Mouse (Mus musculus): Measurements from ENCODE around the gene Osbpl8.
"Not testable (repeated sequence)": the region's sequence is repeated elsewhere in the genome, so short reads cannot be mapped to it uniquely, and the experiment has no call there.

The Osbpl8 gene

DNA sequence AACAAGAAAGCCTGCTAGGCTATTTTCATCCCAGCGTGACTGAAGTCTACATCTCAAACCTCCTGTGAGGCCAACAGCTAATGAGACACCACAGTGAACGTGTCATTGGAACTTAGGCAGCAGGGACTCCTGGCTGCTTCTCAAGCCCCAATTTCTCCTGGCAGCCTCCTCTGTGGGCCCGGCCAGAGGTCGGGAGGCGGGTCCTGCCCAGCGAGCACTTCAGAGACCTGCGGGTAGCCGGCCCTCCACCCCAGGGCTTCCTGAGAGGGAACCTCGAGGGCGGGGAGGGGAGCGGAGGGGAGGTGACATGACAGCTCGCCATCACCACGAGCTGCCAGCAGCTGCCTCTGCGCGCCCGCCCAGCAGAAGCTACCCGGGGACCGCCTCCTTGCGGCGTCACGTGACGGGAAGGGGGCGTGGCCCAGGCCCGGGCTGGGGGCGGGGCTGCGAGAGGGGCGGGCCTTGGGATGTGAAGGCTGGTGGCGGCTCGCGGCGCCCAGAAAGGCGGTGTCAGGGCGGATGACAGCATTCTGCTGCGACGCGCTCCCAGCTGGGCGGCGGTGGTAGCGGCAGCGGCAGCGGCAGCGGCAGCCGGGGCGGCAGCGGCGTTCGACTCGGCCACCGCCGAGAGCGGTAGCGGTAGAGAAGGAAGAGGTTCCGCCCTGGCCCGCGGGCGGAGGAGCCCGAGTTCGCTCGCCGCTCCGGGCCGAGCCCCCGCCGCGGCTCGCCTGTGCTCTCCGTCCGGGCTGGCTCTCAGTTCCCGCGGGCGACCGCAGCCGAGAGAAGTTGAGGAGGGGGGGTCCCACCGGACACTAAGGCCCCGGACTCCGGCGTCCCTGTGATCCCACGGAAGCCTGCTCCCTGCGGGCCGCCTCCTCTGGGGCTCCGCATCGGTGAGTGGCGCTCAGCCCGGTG is at the start of gene Osbpl8:
Osbpl8 (plus strand) TSS at position 449 of the 915 bp plus-strand sequence.
- DNase-seq (ENCODE audit: low spot score), result peak; percentile 97

DNA sequence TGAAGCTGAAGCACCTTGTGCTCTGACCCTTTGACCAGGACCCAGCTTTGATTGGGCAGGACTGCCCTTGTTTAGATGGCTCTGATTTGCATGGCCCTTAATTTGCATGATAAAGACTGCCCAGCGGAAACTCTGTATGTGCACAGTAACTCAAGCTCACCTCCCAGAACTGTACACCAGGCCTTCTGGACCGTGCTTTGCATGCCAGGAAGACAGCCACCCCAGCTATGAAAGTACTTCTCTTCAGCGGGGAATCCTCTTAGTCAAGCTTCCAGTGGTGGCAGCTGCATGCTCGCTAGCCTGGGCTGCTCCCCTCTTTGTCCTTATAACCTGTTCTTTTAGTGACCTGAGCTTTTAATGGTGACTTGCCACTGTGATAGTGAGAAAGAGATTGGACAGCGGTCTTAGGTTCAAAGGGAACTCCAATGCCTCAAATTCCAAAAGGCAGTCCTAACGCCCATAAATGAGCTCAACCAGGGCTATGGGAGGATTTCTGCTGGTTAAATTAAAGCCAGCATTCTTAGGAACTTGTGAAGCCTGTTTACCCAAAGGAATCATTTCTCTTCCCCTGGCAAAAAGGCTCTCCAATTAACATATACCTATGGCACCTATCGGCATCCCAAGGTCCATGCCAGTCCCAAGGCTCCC is 47.2 kb upstream of the Osbpl8 start:
- DNase-seq (ENCODE audit: low spot score), result no peak

DNA sequence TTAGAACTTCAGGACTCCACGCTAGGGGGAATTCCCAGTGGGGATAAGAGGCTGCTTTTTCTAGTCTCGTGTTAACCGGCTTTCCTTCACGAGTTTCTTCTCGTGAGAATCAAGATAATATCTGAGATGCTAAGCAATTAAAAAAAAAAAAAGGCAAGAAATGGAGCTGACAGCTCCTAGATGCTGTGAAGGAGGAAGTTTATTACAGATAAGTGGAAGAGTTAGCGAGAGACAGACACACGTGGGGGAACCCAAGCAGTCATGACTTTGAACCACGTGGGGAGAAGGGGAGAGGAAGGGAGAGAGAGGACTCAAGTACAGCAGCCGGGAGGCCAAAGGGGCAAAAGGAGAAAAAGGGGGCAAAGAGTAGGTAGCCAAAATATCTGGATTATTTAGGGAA is 46.3 kb upstream of the Osbpl8 start:
- no peak for DNase-seq (ENCODE audit: low spot score)

DNA sequence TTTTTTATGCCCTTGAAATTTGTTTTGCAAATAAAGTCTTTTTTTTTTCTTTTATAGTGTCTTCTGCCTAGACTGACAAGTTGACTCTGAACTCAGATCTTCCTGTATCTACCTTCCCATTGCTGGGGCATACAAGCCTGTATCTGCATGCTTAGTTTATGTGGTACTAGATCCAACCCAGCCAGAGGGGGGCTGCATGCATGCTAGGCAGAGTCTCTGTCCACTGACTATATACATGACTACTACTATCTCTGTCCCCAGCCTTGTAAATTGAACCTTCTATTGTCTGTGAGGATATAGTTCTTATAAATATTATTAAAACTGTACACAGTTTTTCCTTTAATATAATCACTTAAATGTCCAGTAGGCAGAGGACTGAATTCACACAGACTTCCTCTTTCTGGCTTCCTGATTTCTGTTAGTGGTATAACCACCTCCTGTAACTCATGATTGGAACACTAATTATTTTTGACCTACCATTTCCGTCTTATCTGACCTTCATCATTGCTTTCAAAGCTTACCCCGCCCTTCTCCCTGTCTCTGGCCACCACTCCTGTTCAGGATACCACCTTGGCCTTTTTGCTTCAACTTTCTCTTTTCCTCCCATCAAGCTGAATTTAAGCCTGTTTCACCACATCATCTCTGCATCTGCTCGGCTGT is 45.4 kb upstream of the Osbpl8 start:
- no peak for DNase-seq (ENCODE audit: low spot score)

DNA sequence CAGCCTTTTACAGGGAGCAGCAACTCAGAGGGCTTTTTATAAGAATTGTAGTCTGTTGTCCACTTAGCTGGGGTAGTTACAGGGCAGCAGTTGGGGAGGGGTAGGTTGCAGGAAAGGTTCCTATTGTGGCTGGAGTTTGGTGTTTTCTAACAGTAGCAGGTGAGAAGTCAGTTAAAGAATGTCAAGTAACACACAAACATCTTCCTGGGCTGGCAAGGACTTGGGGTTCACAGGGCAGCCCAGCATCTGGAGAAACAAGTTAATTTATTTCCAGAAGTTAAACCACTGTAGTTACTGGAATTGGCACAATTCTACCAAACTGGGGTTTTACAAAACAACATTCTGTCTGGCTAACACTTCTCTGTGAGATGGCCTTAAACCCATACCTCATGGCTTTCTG is 44.8 kb upstream of the Osbpl8 start:
- no peak for DNase-seq (ENCODE audit: low spot score)

DNA sequence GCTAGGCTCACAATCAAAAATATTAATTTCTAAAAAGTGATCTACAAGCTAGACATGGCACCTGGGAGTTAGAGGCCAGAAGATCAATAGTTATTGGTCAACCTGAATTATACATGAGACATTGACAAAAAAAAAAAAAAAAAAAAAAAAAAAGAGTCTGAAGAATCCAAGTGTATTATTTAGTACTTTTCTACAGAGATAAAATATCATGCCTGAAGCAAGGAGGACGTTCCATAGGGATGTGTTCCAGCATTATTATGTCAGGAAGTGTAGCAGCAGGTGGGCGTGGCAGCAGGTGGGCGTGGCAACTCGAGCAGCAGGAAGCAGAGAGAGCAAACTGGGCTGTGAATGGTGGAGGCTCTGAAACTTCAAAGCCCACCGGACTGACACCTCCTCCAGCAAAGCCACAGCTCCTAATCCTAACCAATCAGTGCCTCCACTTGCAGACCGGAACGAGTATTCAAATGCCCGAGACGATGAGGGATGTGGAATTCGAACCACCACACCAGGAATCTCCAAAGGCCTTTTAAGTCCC is 41.6 kb upstream of the Osbpl8 start:
- DNase-seq (ENCODE audit: low spot score), result no peak

DNA sequence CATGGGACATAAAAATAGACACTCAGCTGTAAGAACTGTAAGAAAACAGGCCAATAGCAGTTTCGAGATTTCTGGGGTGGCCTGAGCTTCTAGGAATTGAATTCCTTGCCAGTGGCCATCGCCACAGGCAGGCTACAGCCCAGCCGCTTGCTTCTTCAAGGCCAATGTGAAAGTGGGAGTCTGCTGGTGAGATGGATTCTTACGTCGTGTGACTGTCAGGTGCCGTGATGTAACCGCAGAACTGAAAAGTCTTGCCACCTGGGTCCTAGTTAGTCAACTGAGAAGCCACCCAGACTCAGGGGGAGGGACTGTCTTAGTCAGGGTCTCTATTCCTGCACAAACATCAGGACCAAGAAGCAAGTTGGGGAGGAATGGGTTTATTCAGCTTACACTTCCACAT is 40.4 kb upstream of the Osbpl8 start:
- DNase-seq (ENCODE audit: low spot score), result no peak

DNA sequence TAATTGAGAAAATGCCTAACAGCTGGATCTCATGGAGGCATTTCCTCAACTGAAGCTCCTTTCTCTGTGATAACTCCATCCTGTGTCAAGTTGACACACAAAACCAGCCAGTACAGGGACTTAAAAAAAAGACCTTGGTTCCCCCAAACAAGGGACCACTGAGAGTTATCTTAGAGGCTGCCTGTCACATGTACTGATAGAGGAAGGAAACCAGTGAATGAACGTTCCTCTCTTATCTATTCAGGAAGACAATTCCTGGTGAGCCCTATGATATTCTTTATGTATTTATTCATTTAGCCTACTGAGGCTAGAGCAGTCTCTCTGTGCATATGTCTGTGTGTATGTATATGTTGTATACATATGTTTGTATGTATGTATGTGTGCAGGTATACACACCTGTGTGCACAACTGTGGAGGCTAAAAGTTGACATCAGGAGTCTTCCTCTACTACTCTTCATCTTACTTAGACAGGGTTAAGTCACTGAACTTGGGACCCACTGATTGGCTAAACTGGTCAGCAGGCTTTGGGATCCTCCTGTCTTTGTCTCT is 39.7 kb upstream of the Osbpl8 start:
- no peak for DNase-seq (ENCODE audit: low spot score)

DNA sequence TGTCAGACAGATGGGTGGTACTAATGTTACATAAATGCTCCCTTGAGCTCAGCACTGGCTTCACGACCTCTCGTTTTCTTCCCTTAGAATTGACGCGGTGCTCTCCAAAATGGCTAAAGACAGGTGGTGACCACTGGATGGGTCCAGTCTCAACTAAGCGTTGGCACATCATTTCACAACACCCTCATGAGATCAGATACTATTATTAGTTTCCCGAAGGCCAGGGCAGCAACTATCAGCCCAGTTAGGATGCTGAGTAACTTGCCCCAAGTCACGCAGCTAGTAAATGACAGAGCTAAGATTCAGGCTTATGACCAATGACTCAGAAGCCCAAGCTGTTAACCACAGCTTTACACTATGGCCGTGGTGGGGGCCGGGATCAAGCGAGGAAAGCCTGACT is 37.2 kb upstream of the Osbpl8 start:
- no peak for DNase-seq (ENCODE audit: low spot score)

DNA sequence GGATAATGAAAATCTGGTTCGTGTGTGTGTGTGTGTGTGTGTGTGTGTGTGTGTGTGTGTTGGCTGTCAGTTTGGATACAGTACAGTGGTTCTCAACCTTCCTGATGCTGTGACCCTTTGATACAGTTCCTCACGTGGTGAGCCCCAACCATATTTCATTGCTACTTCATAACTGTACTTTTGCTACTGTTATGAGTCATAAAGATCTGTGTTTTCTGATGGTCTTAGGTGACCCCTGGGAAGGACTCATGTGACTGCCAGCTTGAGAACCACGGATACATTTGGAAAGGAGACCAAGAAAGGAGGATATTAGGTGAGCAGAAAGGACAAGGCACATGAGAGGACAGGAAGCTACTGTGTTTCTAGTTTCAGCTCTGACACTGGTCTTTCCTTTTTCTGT is 36.1 kb upstream of the Osbpl8 start:
- no peak for DNase-seq (ENCODE audit: low spot score)

DNA sequence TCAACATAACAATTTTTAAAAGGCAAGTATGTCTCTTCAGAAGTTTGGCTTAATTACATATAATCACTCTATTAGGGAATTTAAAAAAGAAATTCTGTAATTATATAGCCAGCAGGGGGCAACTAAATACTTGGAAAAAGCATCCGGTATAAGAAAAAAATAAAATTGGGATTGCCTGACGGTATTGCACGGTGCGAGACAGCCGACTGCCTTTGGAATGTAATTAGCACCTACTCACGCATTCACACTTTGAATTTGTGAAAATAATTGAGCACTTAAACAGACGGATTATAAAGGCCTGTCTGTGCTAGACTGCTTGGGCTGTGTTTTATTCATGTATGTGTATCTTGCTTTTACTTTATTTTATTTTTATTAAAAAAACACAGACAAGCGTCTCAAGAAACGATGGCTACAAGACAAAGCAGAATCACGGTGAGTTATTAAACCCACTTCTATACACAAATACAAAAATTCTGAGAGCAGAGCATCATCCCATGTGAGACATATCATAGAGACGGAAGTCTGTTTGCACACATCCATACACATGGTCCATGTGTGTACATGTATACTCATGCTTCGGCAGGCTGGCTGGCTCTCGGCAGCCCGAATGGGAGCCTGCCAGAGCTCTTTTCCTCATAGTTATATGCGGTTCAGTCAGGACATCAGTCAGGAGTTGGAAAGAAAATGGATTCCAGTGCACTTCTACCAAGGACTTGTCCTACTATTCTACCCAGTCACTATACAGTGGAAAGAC is 34.5 kb upstream of the Osbpl8 start:
- DNase-seq (ENCODE audit: low spot score), result no peak

DNA sequence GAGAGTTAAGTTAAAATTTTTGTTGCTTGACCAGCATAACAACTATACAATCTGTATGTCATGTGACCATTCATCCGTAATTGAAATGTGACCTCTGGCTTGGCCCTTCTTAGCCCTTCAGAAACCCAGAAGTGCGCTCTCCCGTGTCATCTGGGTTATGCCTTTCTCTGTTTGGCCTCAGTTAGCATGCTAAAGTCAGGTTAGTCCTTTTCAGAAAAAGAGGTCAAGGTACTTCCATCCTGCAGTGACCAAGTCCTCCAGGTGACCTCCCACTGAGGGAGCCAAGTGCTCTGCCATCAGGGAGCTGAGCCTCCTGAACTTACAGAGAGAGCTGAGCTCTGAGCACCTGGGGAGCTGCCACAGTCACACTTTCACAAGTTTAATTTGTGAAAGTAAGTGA is 33.7 kb upstream of the Osbpl8 start:
- no peak for DNase-seq (ENCODE audit: low spot score)

DNA sequence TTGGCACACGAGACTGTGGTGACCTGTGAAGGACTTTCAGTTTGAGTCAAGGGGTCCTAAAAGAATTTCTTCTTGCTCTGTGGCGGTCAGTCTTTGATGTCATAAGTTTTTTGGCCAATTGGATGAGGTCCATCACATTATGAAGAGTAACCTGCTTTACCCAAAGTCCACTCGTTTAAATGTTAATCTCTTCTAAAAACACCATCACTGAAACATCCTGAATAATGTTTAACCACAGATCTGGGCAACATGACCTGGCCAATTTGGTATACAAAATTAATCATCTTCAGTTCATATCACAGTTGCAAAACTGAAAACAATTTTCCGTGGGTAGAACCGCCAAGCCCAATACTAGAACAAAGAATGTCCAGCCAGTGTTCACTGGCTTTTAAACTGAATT is 31.3 kb upstream of the Osbpl8 start:
- no peak for DNase-seq (ENCODE audit: low spot score)

DNA sequence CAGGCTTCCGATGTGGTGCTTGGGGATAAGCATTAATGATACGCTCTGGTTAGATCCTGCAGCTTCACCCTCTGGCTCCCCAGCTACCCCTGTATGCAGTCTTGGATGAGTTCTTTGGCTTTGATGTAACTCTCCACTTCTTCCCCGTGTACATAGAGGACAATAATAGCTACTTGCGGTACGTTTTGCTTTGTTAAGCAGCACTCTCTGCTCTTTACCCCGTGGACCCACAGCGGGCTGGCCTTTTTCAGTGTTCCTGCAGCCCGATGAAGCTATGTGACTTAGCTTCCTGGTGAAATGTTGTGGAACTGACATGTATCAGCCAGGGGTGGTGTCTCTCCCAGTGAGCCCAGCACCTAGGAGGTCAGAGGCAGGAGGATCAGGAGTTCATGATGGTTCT is 30.6 kb upstream of the Osbpl8 start:
- no peak for DNase-seq (ENCODE audit: low spot score)

DNA sequence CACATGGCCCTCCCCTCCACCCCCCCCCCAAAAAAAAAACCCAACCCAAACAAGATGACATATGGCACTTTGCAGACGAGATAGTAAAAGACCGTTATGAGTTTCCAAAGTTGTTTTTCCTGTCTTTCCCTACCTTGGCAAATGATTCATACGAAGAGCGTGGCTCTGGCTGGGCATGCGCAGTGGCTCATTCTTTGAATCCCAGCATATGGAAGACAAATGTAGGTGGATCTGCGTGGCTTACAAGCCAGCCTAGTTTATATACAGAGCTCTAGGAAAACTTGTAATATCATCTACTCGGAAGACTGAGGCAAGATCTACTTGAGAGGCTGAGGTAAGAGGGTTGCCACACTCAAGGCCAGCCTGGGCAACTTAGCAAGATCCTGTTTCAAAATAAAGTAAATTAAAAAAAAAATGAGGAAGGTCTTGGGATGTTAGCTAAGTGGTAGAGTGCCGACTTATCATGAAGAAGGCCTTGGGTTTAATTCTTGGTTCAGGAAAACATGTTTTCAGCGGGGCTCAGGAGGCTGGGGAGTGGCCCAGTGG is 30.1 kb upstream of the Osbpl8 start:
- DNase-seq (ENCODE audit: low spot score), result no peak

DNA sequence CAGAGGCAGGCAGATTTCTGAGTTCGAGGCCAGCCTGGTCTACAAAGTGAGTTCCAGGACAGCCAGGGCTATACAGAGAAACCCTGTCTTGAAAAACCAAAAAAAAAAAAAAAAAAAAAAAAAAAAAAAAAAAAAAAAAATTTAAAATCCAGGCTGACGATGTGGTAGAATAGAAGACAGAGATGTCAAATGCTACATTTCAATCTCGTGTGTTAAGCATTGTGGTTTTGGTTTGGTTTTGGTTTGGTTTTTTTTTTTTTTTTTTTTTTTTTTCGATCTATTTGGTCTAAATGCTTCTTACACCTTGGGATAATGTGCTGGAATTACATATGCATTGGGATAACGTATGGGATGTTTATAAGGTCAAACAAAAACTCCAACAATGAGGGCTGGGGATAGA is 28.2 kb upstream of the Osbpl8 start:
- DNase-seq (ENCODE audit: low spot score), result not testable (repeated sequence)

DNA sequence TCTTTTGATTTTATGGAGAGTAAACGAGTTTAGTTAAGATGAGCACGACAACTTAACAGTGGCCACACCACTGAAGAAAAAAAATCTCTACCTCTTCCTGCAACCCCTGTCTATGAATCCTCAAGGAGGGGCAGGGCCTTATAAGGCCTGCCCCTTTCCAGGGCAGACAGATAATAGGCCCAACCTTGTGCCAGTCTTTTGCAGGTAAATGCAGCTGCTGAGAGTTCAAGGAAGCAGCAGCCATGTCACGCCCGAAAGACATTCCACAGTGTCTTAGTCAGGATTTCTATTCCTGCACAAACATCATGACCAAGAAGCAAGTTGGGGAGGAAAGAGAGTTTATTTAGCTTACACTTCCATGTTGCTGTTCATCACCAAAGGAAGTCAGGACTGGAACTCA is 26.6 kb upstream of the Osbpl8 start:
- no peak for DNase-seq (ENCODE audit: low spot score)

DNA sequence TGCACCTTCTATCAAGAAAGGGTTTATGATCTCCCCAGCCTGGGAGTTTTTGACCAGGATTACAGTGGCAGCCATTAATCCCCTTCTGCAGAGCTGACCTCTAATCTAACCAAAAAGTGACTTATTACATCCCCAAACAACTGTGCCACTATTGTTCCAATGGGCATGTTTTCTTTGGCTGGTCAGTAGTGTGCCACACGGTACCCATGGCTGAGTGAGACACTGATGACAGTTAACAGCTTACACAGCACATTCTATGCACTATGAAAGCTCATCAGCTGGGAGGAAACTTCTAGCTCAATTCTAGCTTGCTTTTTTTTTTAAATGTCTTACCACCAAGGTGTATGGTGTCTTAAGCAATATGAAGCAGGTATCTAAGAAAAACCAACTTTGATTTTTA is 25.4 kb upstream of the Osbpl8 start:
- no peak for DNase-seq (ENCODE audit: low spot score)

DNA sequence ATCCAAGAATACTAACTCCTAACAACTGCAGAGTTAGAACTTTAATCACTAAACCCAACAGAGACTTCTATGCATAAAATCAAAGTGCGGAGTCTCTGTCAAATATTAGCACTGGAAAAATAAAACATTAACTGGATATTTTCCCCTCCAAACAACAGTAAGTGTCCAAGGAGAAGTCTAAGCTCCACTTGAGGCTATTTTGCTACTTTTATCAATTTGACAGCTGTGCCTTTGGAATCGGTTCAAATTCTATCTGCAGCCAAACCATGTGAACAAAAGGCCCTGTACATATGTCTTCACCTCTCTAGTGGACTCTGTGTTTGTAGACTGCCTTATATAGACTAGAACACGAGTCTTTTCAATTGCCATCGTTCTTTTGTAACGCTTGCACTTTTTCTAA is 24.7 kb upstream of the Osbpl8 start:
- no peak for DNase-seq (ENCODE audit: low spot score)

DNA sequence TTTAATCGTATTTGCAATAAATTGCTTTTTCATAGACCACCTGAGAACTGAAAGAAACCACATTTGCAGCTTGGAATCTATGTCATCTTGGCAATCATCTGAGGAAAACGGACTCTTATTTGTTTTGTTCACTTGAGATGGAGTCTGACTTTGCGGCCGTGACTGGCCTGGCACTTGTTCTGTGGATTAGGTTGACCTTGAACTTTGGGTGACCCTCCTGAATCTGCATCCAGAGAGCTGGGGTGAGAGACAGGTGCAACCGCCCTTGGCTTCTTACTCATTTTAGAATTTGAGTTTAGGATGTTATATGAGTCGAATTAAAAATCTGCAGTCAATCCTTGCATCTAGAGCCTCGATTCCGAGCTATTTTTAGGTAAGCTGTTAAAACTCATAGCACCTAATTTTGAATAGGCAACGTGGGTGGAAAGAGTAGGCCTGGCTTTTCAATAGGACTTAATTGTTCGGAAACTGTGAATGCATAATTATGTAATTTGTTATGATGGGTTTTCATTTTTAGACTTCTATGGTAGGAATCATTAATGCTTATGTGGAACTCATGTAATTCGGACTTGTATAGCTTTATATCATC is 20.1 kb upstream of the Osbpl8 start:
- no peak for DNase-seq (ENCODE audit: low spot score)

DNA sequence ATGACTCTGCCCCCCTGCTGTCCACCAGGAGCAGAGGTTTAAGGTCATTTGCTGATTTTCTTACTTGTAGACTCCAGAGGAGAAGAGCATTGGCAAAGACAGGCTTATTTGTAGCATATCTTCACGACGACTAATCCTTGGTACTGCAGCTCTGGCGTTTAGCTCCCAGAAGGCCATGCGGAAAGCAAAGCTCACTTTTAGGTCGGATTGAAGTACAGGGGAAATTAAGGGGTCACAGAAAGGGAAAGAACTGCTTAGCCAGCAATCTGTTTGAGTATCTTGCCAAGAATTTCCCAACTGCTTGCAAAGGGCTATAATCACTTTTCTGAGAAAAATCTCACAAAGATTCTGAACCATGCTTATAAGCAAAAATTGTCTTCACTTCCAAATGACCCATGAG is 14.8 kb upstream of the Osbpl8 start:
- no peak for DNase-seq (ENCODE audit: low spot score)
